Mouse (Mus musculus): ENCODE data around the gene Arhgap15. TPM values are rescaled to one million over a fixed set of nuclear protein-coding genes. Genes with fewer than 3 reads are reported as not detected.

The Arhgap15 gene
- polyA plus RNA-seq, 1 experiment from 2014 or later: 0.35 TPM

DNA sequence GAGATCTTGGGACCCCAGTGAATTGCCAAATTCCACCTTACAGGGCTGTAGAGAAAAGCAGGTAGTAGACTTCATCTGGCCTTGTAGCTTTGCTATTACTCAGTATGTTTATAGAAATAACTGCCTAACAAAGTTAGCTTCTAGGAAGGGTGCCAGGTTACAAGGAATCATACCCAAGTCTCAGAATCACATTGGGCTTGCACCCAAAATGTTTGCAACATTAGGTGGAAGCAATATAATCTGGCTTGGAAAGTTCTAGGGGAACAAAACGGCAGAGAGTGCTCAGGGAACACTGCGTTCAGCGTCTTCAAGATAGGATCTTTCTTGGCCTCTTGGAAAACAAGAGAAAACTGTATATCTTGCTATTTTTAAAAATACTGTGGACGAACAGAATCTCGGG is 158.9 kb downstream of the Arhgap15 start:
- no peak overlapping the region for H3K9ac ChIP-seq (replicated peaks; ENCODE audit: low read length)
- no peak overlapping the region for H3K27ac ChIP-seq (replicated peaks; ENCODE audit: low read depth, low read length)

DNA sequence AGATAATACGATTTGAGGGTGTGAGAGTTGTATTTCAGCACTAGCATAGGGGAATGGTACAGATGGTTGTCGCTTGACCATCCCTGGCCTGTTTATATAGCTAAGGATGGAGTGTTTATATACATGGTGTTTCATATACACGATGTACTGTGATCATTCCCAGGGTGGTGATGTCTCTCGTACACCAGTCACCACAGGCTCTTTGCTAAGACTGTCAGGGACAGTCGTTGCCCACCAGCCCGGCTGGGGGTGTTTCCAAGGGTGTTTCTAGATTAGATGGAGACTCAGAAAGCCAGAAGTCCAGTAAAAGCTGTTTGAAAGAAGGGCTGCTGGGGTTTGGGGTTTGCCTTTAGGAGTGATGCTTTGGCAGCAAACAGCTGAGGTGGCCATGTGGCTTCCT is 165.5 kb downstream of the Arhgap15 start:
- Histone ChIP-seq H3K9ac (replicated peaks; ENCODE audit: low read length) (no peak overlapping the region), H3K4me3 (ENCODE audit: low read depth, low read length) (no peak overlapping the region), H3K36me3 (replicated peaks; ENCODE audit: control insufficient read depth, insufficient read depth, low read depth, low read length) (no peaks in the 10 kb centered on the region), H3K9me3 (replicated peaks; ENCODE audit: control insufficient read depth, low read length) (no peaks in the 10 kb centered on the region), H3K4me2 (ENCODE audit: low read depth, low read length) (no peak overlapping the region), H3K27ac (replicated peaks; ENCODE audit: low read depth, low read length) (no peak overlapping the region), H3K27me3 (ENCODE audit: control insufficient read depth, insufficient read depth, low read length) (no peaks in the 10 kb centered on the region), H3K4me1 (ENCODE audit: control insufficient read depth, insufficient read depth, low read length) (no peaks in the 10 kb centered on the region)
- WGBS: 86% methylated on average over 6 of the region's 6 CpGs
- DNase-seq (ENCODE audit: low spot score) (no peak), ATAC-seq (replicated peaks; ENCODE audit: insufficient number of reproducible peaks, low FRiP score, low TSS enrichment, low read depth) (no peak)

More for the DNA sequence above, 158.9 kb downstream of the Arhgap15 start:
- Histone ChIP-seq H3K4me2 (ENCODE audit: low read depth, low read length) (no peak overlapping the region), H3K27me3 (ENCODE audit: control insufficient read depth, insufficient read depth, low read length) (no peaks in the 10 kb centered on the region), H3K9me3 (replicated peaks; ENCODE audit: control insufficient read depth, low read length) (no peaks in the 10 kb centered on the region), H3K36me3 (replicated peaks; ENCODE audit: control insufficient read depth, insufficient read depth, low read depth, low read length) (no peaks in the 10 kb centered on the region), H3K4me3 (ENCODE audit: low read depth, low read length) (no peak overlapping the region), H3K4me1 (ENCODE audit: control insufficient read depth, insufficient read depth, low read length) (no peaks in the 10 kb centered on the region)
- ATAC-seq (replicated peaks; ENCODE audit: insufficient number of reproducible peaks, low FRiP score, low TSS enrichment, low read depth) (no peak), DNase-seq (ENCODE audit: low spot score) (no peak)
- WGBS: 85% methylated on average over 5 of the region's 5 CpGs

GRCm38 (mm10) chr2:43923863-43924340 is 175.3 kb downstream of the Arhgap15 start:
- Histone ChIP-seq H3K27ac (replicated peaks; ENCODE audit: low read depth, low read length) (no peak overlapping the region), H3K36me3 (replicated peaks; ENCODE audit: control insufficient read depth, insufficient read depth, low read depth, low read length) (no peaks in the 10 kb centered on the region), H3K4me1 (ENCODE audit: control insufficient read depth, insufficient read depth, low read length) (no peaks in the 10 kb centered on the region), H3K9me3 (replicated peaks; ENCODE audit: control insufficient read depth, low read length) (no peaks in the 10 kb centered on the region), H3K4me2 (ENCODE audit: low read depth, low read length) (no peak overlapping the region), H3K27me3 (ENCODE audit: control insufficient read depth, insufficient read depth, low read length) (no peaks in the 10 kb centered on the region), H3K4me3 (ENCODE audit: low read depth, low read length) (no peak overlapping the region), H3K9ac (replicated peaks; ENCODE audit: low read length) (no peak overlapping the region)
- DNase-seq (ENCODE audit: low spot score): no peak
- no peak for ATAC-seq (replicated peaks; ENCODE audit: insufficient number of reproducible peaks, low FRiP score, low TSS enrichment, low read depth)
- 92% methylated on average over 5 of the region's 5 CpGs for WGBS

- WGBS: 90% methylated on average over 3 of the region's 3 CpGs
- H3K27ac ChIP-seq (replicated peaks; ENCODE audit: low read depth, low read length): no peak overlapping the region
- ATAC-seq (replicated peaks; ENCODE audit: insufficient number of reproducible peaks, low FRiP score, low TSS enrichment, low read depth) (no peak), DNase-seq (ENCODE audit: low spot score) (no peak)
- no peaks in the 10 kb centered on the region for H3K36me3 ChIP-seq (replicated peaks; ENCODE audit: control insufficient read depth, insufficient read depth, low read depth, low read length)
- no peak overlapping the region for H3K9ac ChIP-seq (replicated peaks; ENCODE audit: low read length)
- H3K27me3 ChIP-seq (ENCODE audit: control insufficient read depth, insufficient read depth, low read length): no peaks in the 10 kb centered on the region
- H3K4me1 ChIP-seq (ENCODE audit: control insufficient read depth, insufficient read depth, low read length): no peaks in the 10 kb centered on the region
- H3K4me2 ChIP-seq (ENCODE audit: low read depth, low read length): no peak overlapping the region
- H3K4me3 ChIP-seq (ENCODE audit: low read depth, low read length): no peak overlapping the region
- no peaks in the 10 kb centered on the region for H3K9me3 ChIP-seq (replicated peaks; ENCODE audit: control insufficient read depth, low read length)
Observed at GRCm38 (mm10) chr2:43931687-43932086, 183.1 kb downstream of the Arhgap15 start.

GRCm38 (mm10) chr2:43939196-43939595 is 190.6 kb downstream of the Arhgap15 start:
- Histone ChIP-seq H3K27ac (replicated peaks; ENCODE audit: low read depth, low read length) (no peak overlapping the region), H3K36me3 (replicated peaks; ENCODE audit: control insufficient read depth, insufficient read depth, low read depth, low read length) (no peaks in the 10 kb centered on the region), H3K4me3 (ENCODE audit: low read depth, low read length) (no peak overlapping the region), H3K9ac (replicated peaks; ENCODE audit: low read length) (no peak overlapping the region), H3K4me1 (ENCODE audit: control insufficient read depth, insufficient read depth, low read length) (no peaks in the 10 kb centered on the region), H3K9me3 (replicated peaks; ENCODE audit: control insufficient read depth, low read length) (no peaks in the 10 kb centered on the region), H3K27me3 (ENCODE audit: control insufficient read depth, insufficient read depth, low read length) (no peaks in the 10 kb centered on the region), H3K4me2 (ENCODE audit: low read depth, low read length) (no peak overlapping the region)
- 86% methylated on average over 5 of the region's 5 CpGs for WGBS
- DNase-seq (ENCODE audit: low spot score) (no peak), ATAC-seq (replicated peaks; ENCODE audit: insufficient number of reproducible peaks, low FRiP score, low TSS enrichment, low read depth) (no peak)

DNA sequence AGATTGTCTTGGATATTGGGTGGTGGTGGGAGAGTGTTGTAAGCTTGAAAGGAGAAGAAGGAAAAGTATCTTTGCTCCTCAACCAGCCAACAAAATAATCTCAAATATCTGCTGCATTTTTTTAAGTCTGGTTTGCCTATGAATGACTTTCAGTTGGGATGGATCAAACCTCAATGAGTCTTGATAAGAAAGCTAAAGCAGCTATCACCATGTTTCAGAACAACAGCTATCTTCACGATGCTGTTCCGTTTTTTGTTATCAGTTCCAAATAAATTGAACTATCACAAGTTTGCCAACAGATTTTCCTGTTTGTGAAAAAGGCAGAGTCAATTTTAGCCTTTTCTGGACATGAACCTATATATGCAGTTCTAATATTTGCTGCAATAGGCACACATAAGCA is 197.1 kb downstream of the Arhgap15 start:
- no peak overlapping the region for H3K4me3 ChIP-seq (ENCODE audit: low read depth, low read length)
- DNase-seq (ENCODE audit: low spot score) (no peak), ATAC-seq (replicated peaks; ENCODE audit: insufficient number of reproducible peaks, low FRiP score, low TSS enrichment, low read depth) (no peak)
- H3K9me3 ChIP-seq (replicated peaks; ENCODE audit: control insufficient read depth, low read length): no peaks in the 10 kb centered on the region
- no peaks in the 10 kb centered on the region for H3K4me1 ChIP-seq (ENCODE audit: control insufficient read depth, insufficient read depth, low read length)
- H3K27me3 ChIP-seq (ENCODE audit: control insufficient read depth, insufficient read depth, low read length): no peaks in the 10 kb centered on the region
- H3K27ac ChIP-seq (replicated peaks; ENCODE audit: low read depth, low read length): no peak overlapping the region
- 91% methylated on average over 2 of the region's 2 CpGs for WGBS
- no peak overlapping the region for H3K4me2 ChIP-seq (ENCODE audit: low read depth, low read length)
- H3K9ac ChIP-seq (replicated peaks; ENCODE audit: low read length): no peak overlapping the region
- H3K36me3 ChIP-seq (replicated peaks; ENCODE audit: control insufficient read depth, insufficient read depth, low read depth, low read length): no peaks in the 10 kb centered on the region

- no peaks in the 10 kb centered on the region for H3K4me1 ChIP-seq (ENCODE audit: control insufficient read depth, insufficient read depth, low read length)
- no peak for DNase-seq (ENCODE audit: low spot score)
- 82% methylated on average over 13 of the region's 13 CpGs for whole genome bisulfite sequencing
Observed at GRCm38 (mm10) chr2:43949775-43950492, 201.3 kb downstream of the Arhgap15 start.

GRCm38 (mm10) chr2:43950741-43951140 is 202.1 kb downstream of the Arhgap15 start:
- H3K27me3 ChIP-seq (ENCODE audit: control insufficient read depth, insufficient read depth, low read length): no peaks in the 10 kb centered on the region
- H3K36me3 ChIP-seq (replicated peaks; ENCODE audit: control insufficient read depth, insufficient read depth, low read depth, low read length): no peaks in the 10 kb centered on the region
- H3K27ac ChIP-seq (replicated peaks; ENCODE audit: low read depth, low read length): no peak overlapping the region
- 76% methylated on average over 6 of the region's 6 CpGs for WGBS
- H3K4me3 ChIP-seq (ENCODE audit: low read depth, low read length): no peak overlapping the region
- no peaks in the 10 kb centered on the region for H3K9me3 ChIP-seq (replicated peaks; ENCODE audit: control insufficient read depth, low read length)
- no peak for ATAC-seq (replicated peaks; ENCODE audit: insufficient number of reproducible peaks, low FRiP score, low TSS enrichment, low read depth)
- H3K4me1 ChIP-seq (ENCODE audit: control insufficient read depth, insufficient read depth, low read length): no peaks in the 10 kb centered on the region
- no peak overlapping the region for H3K4me2 ChIP-seq (ENCODE audit: low read depth, low read length)
- no peak for DNase-seq (ENCODE audit: low spot score)
- no peak overlapping the region for H3K9ac ChIP-seq (replicated peaks; ENCODE audit: low read length)

More at GRCm38 (mm10) chr2:43949775-43950492, 201.3 kb downstream of the Arhgap15 start:
- Histone ChIP-seq H3K9me3 (replicated peaks; ENCODE audit: control insufficient read depth, low read length) (no peaks in the 10 kb centered on the region), H3K9ac (replicated peaks; ENCODE audit: low read length) (no peak overlapping the region), H3K27ac (replicated peaks; ENCODE audit: low read depth, low read length) (no peak overlapping the region), H3K4me2 (ENCODE audit: low read depth, low read length) (no peak overlapping the region), H3K36me3 (replicated peaks; ENCODE audit: control insufficient read depth, insufficient read depth, low read depth, low read length) (no peaks in the 10 kb centered on the region), H3K4me3 (ENCODE audit: low read depth, low read length) (no peak overlapping the region), H3K27me3 (ENCODE audit: control insufficient read depth, insufficient read depth, low read length) (no peaks in the 10 kb centered on the region)
- no peak for ATAC-seq (replicated peaks; ENCODE audit: insufficient number of reproducible peaks, low FRiP score, low TSS enrichment, low read depth)
